Mouse (Mus musculus): Measurements from ENCODE around the gene Ttll11. TPM values are rescaled to one million over a fixed set of nuclear protein-coding genes. Genes with fewer than 3 reads are reported as not detected.

Gene Ttll11
- polyA plus RNA-seq, 1 experiment from 2014 or later = 2.1 TPM

- no peak overlapping the region for H3K9ac ChIP-seq
- H3K27me3 ChIP-seq = no peaks in the 10 kb centered on the region
- WGBS = 62% methylated on average over 6 of the region's 6 CpGs
- H3K4me1 ChIP-seq = no peaks in the 10 kb centered on the region
- no peak overlapping the region for H3K4me2 ChIP-seq
- H3K9me3 ChIP-seq = no peaks in the 10 kb centered on the region
- no peaks in the 10 kb centered on the region for H3K36me3 ChIP-seq
- no peak overlapping the region for H3K4me3 ChIP-seq
- no peak overlapping the region for H3K27ac ChIP-seq
- ATAC-seq (ENCODE audit: insufficient number of reproducible peaks, insufficient read depth, low FRiP score, low TSS enrichment, low read depth) = peak; percentile 56
These were observed 81.1 kb downstream of the Ttll11 start for GRCm38 (mm10) chr2:35898425-35899134.

DNA sequence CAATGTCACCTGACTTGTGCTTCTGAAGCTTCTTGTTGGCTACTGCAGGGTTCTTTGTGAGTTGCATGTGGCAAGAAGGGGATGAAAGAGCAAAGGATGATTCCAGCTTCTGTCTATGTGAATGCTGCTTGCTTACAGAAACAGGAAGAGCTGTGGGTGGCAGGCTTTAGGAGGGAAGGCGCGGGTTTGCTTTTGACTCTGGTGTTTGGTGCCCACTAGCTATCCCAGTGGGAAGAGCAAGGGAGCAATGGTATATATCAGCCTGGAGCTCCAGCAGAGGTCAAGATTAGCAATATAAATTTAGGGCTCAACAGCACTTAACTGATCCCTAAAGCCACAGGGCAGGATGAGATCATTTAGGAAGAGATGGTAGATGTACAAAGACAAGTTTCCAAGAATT, 82.6 kb downstream of the Ttll11 start:
- Histone ChIP-seq H3K4me3 (no peak overlapping the region), H3K9ac (no peak overlapping the region), H3K36me3 (no peaks in the 10 kb centered on the region), H3K27ac (no peak overlapping the region), H3K4me1 (no peaks in the 10 kb centered on the region), H3K9me3 (no peaks in the 10 kb centered on the region), H3K4me2 (no peak overlapping the region), H3K27me3 (no peaks in the 10 kb centered on the region)
- no peak for ATAC-seq (ENCODE audit: insufficient number of reproducible peaks, insufficient read depth, low FRiP score, low TSS enrichment, low read depth)
- WGBS = 74% methylated on average over 2 of the region's 2 CpGs

DNA sequence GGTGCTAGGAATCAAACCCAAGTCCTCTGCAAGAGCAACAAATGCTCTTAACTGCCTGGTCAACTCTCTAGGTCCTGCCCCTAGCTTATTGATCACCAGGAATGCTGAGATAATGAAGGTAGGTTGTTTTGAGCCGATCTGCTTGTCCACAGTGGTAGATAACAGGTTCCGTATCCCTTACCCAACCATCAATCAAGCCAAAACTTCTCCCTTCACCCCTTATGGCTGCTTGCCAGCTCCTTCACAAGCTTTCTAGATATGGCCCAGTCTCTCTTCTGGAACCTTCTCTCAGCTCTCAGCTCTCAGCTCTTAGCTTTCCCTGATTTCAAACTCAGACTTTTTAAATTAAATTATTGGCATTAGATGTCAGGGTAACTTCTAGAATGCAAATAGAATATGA, 85.2 kb downstream of the Ttll11 start:
- H3K27ac ChIP-seq = no peak overlapping the region
- no peaks in the 10 kb centered on the region for H3K4me1 ChIP-seq
- H3K4me2 ChIP-seq = no peak overlapping the region
- H3K36me3 ChIP-seq = no peaks in the 10 kb centered on the region
- no peaks in the 10 kb centered on the region for H3K9me3 ChIP-seq
- no peak for ATAC-seq (ENCODE audit: insufficient number of reproducible peaks, insufficient read depth, low FRiP score, low TSS enrichment, low read depth)
- no peaks in the 10 kb centered on the region for H3K27me3 ChIP-seq
- no peak overlapping the region for H3K4me3 ChIP-seq
- WGBS = 82% methylated on average over 2 of the region's 2 CpGs
- H3K9ac ChIP-seq = no peak overlapping the region

GRCm38 (mm10) chr2:35890635-35891034, 89.1 kb downstream of the Ttll11 start:
- Histone ChIP-seq H3K4me3 (no peak overlapping the region), H3K4me2 (no peak overlapping the region), H3K9me3 (no peaks in the 10 kb centered on the region), H3K9ac (no peak overlapping the region), H3K27me3 (no peaks in the 10 kb centered on the region), H3K27ac (no peak overlapping the region), H3K36me3 (no peaks in the 10 kb centered on the region), H3K4me1 (no peaks in the 10 kb centered on the region)
- 78% methylated on average over 3 of the region's 3 CpGs for WGBS
- no peak for ATAC-seq (ENCODE audit: insufficient number of reproducible peaks, insufficient read depth, low FRiP score, low TSS enrichment, low read depth)

GRCm38 (mm10) chr2:35889776-35890175, 89.9 kb downstream of the Ttll11 start:
- no peak overlapping the region for H3K27ac ChIP-seq
- no peaks in the 10 kb centered on the region for H3K4me1 ChIP-seq
- WGBS = 49% methylated on average over 2 of the region's 2 CpGs
- no peak overlapping the region for H3K9ac ChIP-seq
- no peaks in the 10 kb centered on the region for H3K27me3 ChIP-seq
- ATAC-seq (ENCODE audit: insufficient number of reproducible peaks, insufficient read depth, low FRiP score, low TSS enrichment, low read depth) = no peak
- no peaks in the 10 kb centered on the region for H3K9me3 ChIP-seq
- H3K4me2 ChIP-seq = no peak overlapping the region
- no peak overlapping the region for H3K4me3 ChIP-seq
- no peaks in the 10 kb centered on the region for H3K36me3 ChIP-seq

- no peaks in the 10 kb centered on the region for H3K9me3 ChIP-seq
- no peaks in the 10 kb centered on the region for H3K36me3 ChIP-seq
- no peak overlapping the region for H3K4me2 ChIP-seq
- peaks cover 10% of the 10 kb centered on the region; the same call in 1 of the 2 replicates for H3K27me3 ChIP-seq
- WGBS = 28% methylated on average over 7 of the region's 7 CpGs
- no peak overlapping the region for H3K9ac ChIP-seq
- no peak overlapping the region for H3K27ac ChIP-seq
- ATAC-seq (ENCODE audit: insufficient number of reproducible peaks, insufficient read depth, low FRiP score, low TSS enrichment, low read depth) = no peak
- H3K4me3 ChIP-seq = no peak overlapping the region
- H3K4me1 ChIP-seq = peaks cover 24% of the 10 kb centered on the region
These were observed 95.4 kb downstream of the Ttll11 start for GRCm38 (mm10) chr2:35884296-35884695.

- Histone ChIP-seq H3K4me2 (no peak overlapping the region), H3K4me3 (no peak overlapping the region), H3K9ac (no peak overlapping the region), H3K27ac (no peak overlapping the region), H3K27me3 (peaks cover 13% of the 10 kb centered on the region; the same call in 1 of the 2 replicates), H3K36me3 (no peaks in the 10 kb centered on the region), H3K9me3 (no peaks in the 10 kb centered on the region), H3K4me1 (peaks cover 24% of the 10 kb centered on the region)
- WGBS = 56% methylated on average over 9 of the region's 9 CpGs
- no peak for ATAC-seq (ENCODE audit: insufficient number of reproducible peaks, insufficient read depth, low FRiP score, low TSS enrichment, low read depth)
These were observed 97.3 kb downstream of the Ttll11 start for GRCm38 (mm10) chr2:35882336-35882987.

DNA sequence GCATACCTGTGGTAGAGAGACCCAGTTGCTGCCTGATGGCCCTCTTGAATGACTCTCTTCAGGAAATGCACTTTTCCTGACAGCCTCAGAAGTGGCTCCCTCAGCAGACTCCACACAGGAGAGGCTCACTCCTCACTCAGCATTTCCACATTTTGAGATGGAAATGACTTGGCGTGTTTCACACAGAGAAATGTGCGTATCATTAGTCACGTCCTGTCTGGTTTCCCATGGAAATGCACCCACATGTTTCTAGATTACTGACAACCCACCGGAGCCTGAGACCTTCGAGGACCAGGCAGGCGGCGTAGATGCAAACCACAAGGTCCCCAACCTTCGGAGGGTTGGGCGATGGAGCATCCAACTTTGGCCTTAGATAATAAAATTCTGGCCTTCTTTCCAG, 97.8 kb downstream of the Ttll11 start:
- no peak for ATAC-seq (ENCODE audit: insufficient number of reproducible peaks, insufficient read depth, low FRiP score, low TSS enrichment, low read depth)
- no peak overlapping the region for H3K4me2 ChIP-seq
- WGBS = 50% methylated on average over 9 of the region's 9 CpGs
- peaks cover 13% of the 10 kb centered on the region; the same call in 1 of the 2 replicates for H3K27me3 ChIP-seq
- no peak overlapping the region for H3K9ac ChIP-seq
- H3K9me3 ChIP-seq = no peaks in the 10 kb centered on the region
- peaks cover 24% of the 10 kb centered on the region for H3K4me1 ChIP-seq
- H3K27ac ChIP-seq = no peak overlapping the region
- H3K4me3 ChIP-seq = no peak overlapping the region
- no peaks in the 10 kb centered on the region for H3K36me3 ChIP-seq

DNA sequence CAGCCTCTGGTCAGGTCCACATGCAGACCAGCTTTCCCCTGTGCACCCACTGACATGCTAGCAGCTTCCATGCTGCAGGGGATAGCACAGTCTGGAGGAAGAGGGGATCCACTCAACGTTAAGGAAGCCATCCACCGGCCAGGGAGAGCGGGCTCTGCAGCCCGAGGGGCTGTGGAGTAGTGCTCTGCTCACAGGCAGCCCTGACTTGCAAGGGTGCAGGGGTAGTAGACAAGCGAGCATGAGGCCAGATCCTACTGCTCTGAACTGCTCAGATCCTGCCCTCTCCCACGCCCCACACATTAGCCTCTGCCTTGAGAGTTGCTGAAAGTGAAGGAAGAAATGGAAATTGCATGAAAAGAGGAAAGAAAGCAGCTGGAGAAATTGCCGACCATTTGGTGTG, 99.4 kb downstream of the Ttll11 start:
- Histone ChIP-seq H3K4me1 (peaks cover 24% of the 10 kb centered on the region), H3K4me2 (no peak overlapping the region), H3K27ac (no peak overlapping the region), H3K36me3 (no peaks in the 10 kb centered on the region), H3K9me3 (no peaks in the 10 kb centered on the region), H3K4me3 (no peak overlapping the region), H3K27me3 (peaks cover 13% of the 10 kb centered on the region; the same call in 1 of the 2 replicates), H3K9ac (no peak overlapping the region)
- no peak for ATAC-seq (ENCODE audit: insufficient number of reproducible peaks, insufficient read depth, low FRiP score, low TSS enrichment, low read depth)
- 39% methylated on average over 7 of the region's 7 CpGs for WGBS

GRCm38 (mm10) chr2:35879887-35880286, 99.8 kb downstream of the Ttll11 start:
- no peak overlapping the region for H3K27ac ChIP-seq
- 74% methylated on average over 4 of the region's 4 CpGs for WGBS
- no peak for ATAC-seq (ENCODE audit: insufficient number of reproducible peaks, insufficient read depth, low FRiP score, low TSS enrichment, low read depth)
- H3K9me3 ChIP-seq = no peaks in the 10 kb centered on the region
- H3K4me2 ChIP-seq = no peak overlapping the region
- H3K36me3 ChIP-seq = no peaks in the 10 kb centered on the region
- H3K4me3 ChIP-seq = no peak overlapping the region
- peaks cover 13% of the 10 kb centered on the region; the same call in 1 of the 2 replicates for H3K27me3 ChIP-seq
- H3K9ac ChIP-seq = no peak overlapping the region
- peaks cover 24% of the 10 kb centered on the region for H3K4me1 ChIP-seq

DNA sequence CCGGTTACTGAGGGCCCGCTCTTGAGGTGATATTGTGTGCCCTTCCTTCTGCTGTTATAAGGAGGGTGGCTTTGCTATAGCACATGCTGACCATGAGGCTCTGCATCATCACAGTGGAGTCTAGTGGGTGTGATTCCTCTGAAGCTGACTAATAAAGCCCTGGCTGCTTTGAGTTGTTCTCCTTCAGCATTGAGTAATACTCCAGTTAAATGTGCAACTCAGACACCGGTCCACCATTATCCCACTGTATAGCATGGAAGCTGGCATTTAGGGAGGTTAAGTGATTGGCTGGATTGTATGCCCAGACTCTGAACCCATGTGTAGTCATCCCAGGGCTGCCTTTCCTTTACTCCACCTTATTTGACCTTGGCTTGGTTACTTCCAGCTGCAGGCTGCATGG, 101.2 kb downstream of the Ttll11 start:
- peaks cover 24% of the 10 kb centered on the region for H3K4me1 ChIP-seq
- H3K27me3 ChIP-seq = peaks cover 13% of the 10 kb centered on the region; the same call in 1 of the 2 replicates
- H3K9me3 ChIP-seq = no peaks in the 10 kb centered on the region
- H3K4me2 ChIP-seq = no peak overlapping the region
- no peak for ATAC-seq (ENCODE audit: insufficient number of reproducible peaks, insufficient read depth, low FRiP score, low TSS enrichment, low read depth)
- no peak overlapping the region for H3K9ac ChIP-seq
- no peaks in the 10 kb centered on the region for H3K36me3 ChIP-seq
- WGBS = 95% methylated on average over 3 of the region's 3 CpGs
- no peak overlapping the region for H3K4me3 ChIP-seq
- no peak overlapping the region for H3K27ac ChIP-seq

DNA sequence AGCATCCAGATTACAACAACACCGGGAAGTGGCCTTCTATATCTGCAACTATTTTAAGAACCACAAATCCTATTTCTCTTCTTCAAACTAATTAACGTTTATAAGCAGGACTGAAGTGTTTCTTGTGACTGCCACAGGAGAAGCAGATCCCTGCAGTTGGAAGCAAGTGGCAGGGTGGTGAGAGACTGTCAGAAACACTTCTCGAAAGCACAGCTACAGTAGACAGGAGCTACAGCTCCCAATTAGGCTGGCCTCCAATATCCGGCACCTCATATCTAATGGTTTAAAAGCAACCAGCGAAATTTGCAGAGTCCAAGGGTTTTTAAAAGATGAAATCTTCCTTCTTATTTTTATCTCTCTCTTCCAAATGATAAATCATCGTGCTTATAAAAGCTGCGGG, 104.1 kb downstream of the Ttll11 start:
- peaks cover 10% of the 10 kb centered on the region; the same call in 1 of the 2 replicates for H3K27me3 ChIP-seq
- no peak for ATAC-seq (ENCODE audit: insufficient number of reproducible peaks, insufficient read depth, low FRiP score, low TSS enrichment, low read depth)

More for the DNA sequence above, 104.1 kb downstream of the Ttll11 start:
- no peaks in the 10 kb centered on the region for H3K36me3 ChIP-seq
- H3K4me1 ChIP-seq = peaks cover 18% of the 10 kb centered on the region
- H3K9me3 ChIP-seq = no peaks in the 10 kb centered on the region
- H3K9ac ChIP-seq = no peak overlapping the region
- 87% methylated on average over 7 of the region's 7 CpGs for WGBS
- H3K27ac ChIP-seq = no peak overlapping the region
- H3K4me2 ChIP-seq = no peak overlapping the region
- no peak overlapping the region for H3K4me3 ChIP-seq

Measured in embryonic facial prominence, embryonic 13.5 days (tissue).